Mouse (Mus musculus) cerebellum, adult 18-20 months (tissue): Measurements from ENCODE around the gene Ltk.
"Not testable (repeated sequence)": the region's sequence is repeated elsewhere in the genome, so short reads cannot be mapped to it uniquely, and the experiment has no call there.

ENCODE experiments used
- DNase-seq, 2 experiments: peaks; one replicate each; pipeline ENCODE4 v3.0.0; 2021

Gene Ltk

DNA sequence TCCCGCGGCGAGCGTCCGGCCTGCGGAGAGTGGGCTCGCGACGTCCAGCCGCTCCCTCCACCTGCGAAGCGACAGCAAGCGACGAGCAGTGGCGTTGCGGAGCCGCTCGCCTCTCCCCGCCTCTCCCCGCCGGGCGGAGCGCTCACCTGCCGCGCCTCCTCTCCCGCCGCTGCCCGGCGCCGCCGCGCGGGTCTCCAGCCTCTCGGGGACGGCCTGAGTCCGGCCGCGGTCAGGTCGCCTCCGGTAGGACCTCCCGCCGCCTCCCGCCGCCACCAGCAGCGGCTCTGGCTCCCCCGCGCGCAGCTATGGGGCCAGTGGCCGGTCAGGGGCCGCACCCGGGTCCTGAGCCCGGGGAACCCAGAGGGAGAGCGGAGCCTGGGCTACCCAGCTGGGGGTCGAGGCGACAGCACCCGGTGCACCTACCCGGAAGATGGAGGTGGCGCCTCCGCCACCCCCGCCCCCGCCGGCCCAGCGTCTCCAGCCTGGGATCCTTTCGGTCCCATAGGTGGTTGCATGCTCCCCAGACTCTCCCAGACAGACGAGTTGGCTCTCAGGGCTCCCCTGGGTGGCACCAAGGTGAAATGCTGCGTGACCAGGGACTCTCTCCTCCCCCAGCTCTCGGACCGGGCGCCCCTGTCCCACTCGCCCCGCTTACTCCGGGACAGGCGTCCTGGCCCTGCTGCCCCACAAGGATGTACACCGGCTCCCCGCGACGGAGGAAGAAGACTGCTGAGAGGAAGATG is 2.0 kb downstream of the Ltk start:
- DNase-seq, result peak; percentile 36 to 68

- peak; percentile 30 to 51 for DNase-seq
Observed at GRCm38 (mm10) chr2:119757601-119758100, 2.6 kb downstream of the Ltk start.

DNA sequence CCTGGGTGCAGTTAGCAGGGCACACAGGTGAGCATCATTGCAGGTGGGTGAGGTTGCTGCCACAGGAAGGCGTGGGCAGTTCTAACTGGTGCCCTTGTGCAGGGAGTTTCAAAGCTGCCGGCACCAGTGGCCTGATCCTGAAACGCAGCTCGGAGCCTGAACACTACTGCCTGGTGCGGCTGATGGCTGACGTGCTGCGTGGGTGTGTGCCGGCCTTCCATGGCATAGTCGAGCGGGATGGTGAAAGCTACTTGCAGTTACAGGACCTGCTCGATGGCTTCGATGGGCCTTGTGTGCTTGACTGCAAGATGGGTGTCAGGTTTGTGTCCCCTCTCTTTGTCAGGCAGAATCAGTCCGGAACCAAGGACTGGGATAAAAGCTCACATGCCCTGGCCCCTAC is 11.0 kb downstream of the Ltk start:
- no peak for DNase-seq

DNA sequence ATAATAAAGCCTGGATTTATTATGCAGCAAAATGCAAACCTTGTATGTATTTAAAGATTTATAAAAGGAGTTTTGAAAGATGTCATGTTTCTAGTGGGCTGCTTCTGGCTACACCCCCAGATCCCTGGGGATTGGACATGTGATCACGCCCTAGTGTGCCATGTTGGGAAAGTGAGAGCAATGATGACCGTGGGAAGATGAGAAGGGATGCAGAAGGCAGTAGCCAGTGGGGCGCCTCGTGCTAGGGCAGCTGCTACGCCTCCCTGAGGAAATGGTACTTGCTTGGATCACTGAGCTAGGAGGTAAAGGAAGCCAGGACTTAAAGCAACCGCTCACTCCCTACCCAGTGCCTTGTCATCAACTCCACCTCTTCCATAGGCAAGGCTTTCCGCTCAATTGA is 12.7 kb downstream of the Ltk start:
- DNase-seq, result no peak

- DNase-seq, result peak in 1 of 2 experiments; percentile 29
Observed at GRCm38 (mm10) chr2:119745281-119745680, 14.9 kb downstream of the Ltk start.

- DNase-seq, result no peak
Observed at GRCm38 (mm10) chr2:119744163-119745111, 15.8 kb downstream of the Ltk start.

DNA sequence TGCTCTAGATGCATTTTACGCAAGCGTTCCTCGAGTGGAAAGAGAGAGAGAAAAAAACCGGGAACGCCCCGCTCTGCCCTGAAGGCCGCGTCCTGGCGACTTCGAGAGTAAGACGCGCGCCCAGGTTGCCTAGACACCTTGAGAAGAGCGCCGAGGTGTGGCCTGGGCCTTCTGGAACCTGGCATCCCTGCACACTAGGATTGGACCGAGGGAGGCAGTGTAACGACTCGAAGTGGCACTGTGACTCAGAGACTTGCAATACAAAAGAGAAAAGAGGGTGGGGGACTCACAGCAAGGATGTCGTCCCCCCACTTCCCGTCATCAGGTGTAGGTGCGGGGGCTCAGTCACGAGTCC is 16.4 kb downstream of the Ltk start:
- DNase-seq, result no peak

- no peak for DNase-seq
Observed at GRCm38 (mm10) chr2:119743176-119743807, 16.9 kb downstream of the Ltk start.

DNA sequence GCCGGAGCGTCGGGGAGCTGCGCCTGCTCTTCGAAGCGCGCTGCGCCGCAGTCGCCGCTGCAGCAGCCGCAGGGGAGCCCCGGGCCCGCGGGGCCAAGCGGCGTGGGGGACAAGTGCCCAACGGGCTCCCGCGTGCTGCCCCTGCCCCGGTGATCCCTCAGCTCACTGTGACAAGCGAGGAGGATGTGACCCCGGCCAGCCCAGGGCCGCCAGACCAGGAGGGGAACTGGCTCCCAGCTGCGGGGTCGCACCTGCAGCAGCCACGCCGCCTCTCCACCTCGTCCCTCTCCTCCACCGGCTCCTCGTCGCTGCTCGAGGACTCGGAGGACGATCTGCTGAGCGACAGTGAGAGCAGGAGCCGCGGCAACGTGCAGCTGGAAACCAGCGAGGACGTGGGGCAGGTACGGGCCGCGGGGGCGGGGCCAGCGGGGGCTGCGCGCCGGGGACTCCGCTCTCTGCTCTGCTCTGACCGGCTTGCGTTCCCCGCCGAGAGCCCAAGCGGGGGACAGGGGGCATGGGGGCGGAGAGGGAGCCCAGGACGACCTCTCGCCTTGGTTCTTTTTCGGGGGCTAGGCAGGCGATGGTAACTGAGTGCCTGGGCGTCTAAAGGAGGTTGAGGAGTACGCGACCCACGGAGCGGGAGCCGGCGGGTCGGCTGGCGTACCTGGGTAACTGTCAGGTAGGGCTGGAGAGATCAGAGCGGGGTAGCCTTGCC is 17.6 kb downstream of the Ltk start:
- DNase-seq, result peak in 1 of 2 experiments; percentile 23

DNA sequence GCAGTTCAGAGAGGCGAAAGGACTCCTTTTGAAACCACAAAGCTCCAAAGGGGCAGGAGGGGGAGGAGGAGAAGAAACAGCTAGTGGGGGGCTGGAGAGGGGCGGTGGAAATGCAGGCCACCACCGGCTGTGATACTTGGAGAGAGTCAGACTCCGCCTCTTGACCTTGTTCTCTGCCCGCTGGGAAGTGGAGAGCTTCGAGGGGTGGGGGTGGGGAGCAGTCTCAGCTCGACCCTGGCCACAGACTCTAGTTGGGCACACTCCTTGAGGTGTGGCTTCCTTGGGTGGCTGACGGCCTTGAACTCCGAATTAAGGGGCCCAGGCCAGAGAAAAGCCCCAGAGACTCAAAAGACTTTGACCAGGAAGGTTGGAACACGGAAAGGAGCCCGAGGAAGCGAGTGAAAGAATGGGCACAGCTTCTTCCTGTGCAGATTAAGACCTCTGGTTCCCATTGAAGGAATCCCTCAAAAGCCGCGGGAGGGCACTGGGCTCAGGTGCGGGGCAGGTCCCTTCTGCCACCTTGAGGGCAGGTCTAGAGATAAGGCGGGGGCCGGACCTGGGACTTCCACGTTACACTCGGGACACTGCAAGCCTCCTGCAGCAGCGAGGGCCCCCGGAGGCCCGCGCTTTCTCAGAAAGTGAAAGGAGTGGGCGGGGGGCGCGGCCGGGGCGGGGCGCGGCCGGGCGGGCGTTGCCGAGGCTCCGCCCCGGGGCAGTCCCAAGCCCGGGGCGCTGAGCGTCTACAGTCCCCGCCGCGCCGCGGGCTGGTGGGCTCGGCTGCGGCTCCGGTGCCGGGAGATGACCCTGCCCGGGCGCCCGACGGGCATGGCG is 18.4 kb downstream of the Ltk start, which contains the start of gene Itpka:
TSS of gene Itpka (plus strand) at position 757 of the 831 bp plus-strand sequence.
- peak in 1 of 2 experiments; percentile 30 for DNase-seq

- DNase-seq, result no peak
Observed at GRCm38 (mm10) chr2:119740567-119740966, 19.7 kb downstream of the Ltk start.

DNA sequence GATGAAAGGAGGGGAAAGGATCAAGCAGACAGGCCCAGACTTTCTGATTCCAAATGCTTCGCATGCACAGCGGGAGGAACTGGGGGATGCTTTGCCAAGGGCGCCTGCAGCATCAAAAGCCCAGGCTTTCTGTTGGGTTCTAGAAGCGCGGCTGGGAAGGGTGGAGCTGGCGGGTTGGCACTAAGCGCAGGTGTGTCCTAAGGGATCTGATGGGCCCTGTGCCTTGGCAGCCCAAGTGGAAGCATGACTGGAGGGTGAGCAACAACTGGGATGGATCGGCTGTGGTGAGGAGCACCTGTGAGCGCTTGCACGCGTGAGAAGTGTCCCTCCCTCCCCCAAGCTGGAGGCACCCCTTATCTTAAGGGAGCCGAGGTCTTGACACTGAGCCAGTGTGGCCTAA is 23.1 kb downstream of the Ltk start:
- no peak for DNase-seq

DNA sequence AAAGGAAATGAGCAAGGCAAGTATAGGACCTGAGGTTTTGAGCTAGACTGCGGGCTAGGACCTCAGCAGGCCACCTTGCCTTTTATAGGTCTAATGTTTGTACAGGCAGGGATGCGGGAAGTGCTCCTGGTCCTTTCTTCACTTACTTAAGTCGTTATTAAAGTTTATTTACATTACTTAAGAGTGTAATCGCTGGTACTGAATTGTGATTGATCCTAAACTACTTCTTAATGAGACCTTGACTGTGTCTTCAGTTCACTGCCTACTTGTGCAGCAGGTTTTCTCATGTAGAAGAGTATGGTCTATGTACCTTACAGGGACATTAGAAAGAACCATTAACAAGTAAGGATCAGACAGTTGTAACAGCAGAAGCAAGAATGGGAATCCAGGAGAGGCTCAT is 29.5 kb downstream of the Ltk start:
- no peak for DNase-seq

DNA sequence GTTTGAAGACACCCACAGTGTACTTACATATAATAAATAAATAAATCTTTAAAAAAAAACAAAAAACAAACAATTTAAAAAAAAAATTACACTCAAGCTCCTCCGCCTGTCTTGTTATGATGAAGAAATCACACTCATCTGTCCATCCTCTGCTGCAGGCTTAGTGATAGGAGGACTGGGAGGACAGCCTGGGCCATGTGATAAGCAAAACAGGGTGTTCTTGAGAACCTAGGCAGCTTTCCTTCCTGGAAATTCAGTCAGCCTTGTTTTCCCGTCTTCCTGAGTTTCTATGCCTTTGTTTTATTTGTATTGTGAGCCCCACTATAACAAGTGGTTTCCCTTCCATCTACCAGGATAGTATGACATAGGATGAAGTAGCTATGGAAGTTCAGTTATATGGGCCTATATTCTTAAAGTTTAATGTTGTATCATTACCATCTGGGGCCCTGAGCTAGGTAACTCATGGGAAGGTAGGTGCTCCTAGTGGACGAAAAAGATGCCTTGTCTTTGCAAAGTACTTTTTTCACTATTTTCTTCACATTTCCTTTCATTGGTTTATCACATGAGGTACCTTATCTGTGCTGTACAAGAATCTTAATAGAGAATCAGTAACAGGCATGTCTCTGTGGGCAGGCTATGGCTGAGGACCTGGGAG is 32.3 kb downstream of the Ltk start:
- DNase-seq, result no peak

DNA sequence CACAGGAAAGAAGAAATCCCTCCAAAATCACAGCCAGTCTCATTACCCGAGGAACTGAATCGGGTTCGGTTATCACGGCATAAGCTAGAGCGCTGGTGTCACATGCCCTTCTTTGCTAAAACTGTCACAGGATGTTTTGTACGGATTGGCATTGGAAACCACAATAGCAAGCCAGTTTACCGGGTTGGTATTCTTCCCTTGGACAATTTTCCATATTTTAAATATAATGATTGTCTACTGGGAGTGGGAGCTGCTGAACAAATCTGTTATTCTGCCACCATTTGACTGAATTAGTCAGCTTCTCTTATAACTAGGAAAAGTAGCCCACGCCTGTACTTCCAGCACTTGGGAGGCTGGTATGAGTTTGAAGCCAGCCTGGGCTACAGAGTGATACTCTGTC is 39.2 kb downstream of the Ltk start:
- DNase-seq, result no peak

GRCm38 (mm10) chr2:119715868-119716267 is 44.4 kb downstream of the Ltk start:
- DNase-seq, result not testable (repeated sequence)

DNA sequence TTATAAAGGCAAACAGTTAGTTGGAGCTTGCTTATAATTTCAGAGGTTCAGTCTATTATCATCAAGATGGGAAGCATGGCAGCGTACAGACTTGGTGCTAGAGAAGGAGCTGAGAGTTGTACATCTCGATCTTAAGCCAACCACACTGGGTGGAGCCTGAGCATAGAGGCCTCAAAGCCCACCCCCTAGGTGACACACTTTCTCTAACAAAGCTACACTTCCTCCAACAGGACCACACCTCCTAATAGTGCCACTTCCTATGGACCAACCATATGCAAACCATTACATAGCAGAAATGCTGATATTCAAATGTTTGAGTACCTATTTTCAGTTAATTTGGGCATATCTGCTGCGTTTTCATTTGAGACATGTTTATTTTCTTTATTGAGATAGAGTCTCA is 50.2 kb downstream of the Ltk start:
- no peak for DNase-seq

GRCm38 (mm10) chr2:119707676-119708075 is 52.6 kb downstream of the Ltk start:
- DNase-seq, result no peak

- DNase-seq, result no peak
Observed at GRCm38 (mm10) chr2:119703171-119703570, 57.1 kb downstream of the Ltk start.
